8 mouse cellular contexts compared by ENCODE assay signal in the genomic region with DNA sequence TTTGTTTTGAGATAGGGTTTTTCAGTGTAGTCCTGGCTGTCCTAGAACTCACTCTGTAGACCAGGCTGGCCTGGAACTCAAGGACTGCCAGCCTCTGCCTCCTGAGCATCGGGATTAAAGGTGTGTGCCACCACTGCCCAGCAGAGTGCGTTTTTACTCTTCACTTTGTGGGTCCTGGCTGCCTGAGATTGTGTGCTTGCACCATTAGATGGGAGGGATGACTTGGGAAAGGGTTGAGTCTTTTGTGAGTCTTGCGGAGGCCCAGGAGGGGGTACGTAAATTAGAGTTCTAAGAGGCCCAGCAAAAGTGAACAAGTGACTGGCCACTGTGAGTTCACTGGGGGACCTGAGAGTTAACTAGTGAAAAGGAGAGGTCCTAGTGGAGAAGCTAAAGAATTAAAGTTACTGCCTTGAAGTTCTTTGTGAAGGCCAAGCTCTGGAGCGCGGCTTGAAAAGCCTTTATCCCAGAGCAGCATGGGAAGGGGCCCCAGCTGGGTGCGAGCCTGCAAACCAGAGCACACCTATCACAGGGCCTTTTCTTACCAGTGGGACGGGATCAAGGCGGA. TPM values are rescaled to one million over a fixed set of nuclear protein-coding genes. Genes with fewer than 3 reads are reported as not detected.
DNase-seq lines count a peak whose midpoint lies in the region; ATAC-seq lines count a peak whose summit lies in the region.

No protein-coding gene starts in this region.

- WGBS in hindbrain, embryonic 16.5 days: 5% methylated on average over 9 of the region's 9 CpGs
- 2% methylated on average over 9 of the region's 9 CpGs for WGBS in midbrain, embryonic 15.5 days

- no peak for DNase-seq in cerebellum, adult 9-10 months
- DNase-seq in adrenal gland, postnatal 25 days: no peak
- DNase-seq in cerebellum, postnatal 4 days (ENCODE audit: low spot score in 2 of 2): no peak

- H3K36me3 ChIP-seq in megakaryocyte, embryonic 14.5 days (replicated peaks; ENCODE audit: low read length): peaks cover 25% of the 10 kb centered on the region
- H3K36me3 ChIP-seq in hindbrain, embryonic 16.5 days (ENCODE audit: control insufficient read depth, insufficient read depth, low read length): no peaks in the 10 kb centered on the region
- no peaks in the 10 kb centered on the region for H3K36me3 ChIP-seq in midbrain, embryonic 15.5 days (replicated peaks)

- H3K27me3 ChIP-seq in megakaryocyte, embryonic 14.5 days (replicated peaks): no peaks in the 10 kb centered on the region
- no peaks in the 10 kb centered on the region for H3K27me3 ChIP-seq in hindbrain, embryonic 16.5 days (replicated peaks; ENCODE audit: control insufficient read depth, insufficient read depth, low read length)
- no peaks in the 10 kb centered on the region for H3K27me3 ChIP-seq in midbrain, embryonic 15.5 days (replicated peaks)

- no peaks in the 10 kb centered on the region for H3K9me3 ChIP-seq in megakaryocyte, embryonic 14.5 days
- H3K9me3 ChIP-seq in hindbrain, embryonic 16.5 days (ENCODE audit: control insufficient read depth, low read length): no peaks in the 10 kb centered on the region
- no peaks in the 10 kb centered on the region for H3K9me3 ChIP-seq in midbrain, embryonic 15.5 days

- H3K4me1 ChIP-seq in megakaryocyte, embryonic 14.5 days: peaks cover 50% of the 10 kb centered on the region
- peaks cover 24% of the 10 kb centered on the region for H3K4me1 ChIP-seq in hindbrain, embryonic 16.5 days (ENCODE audit: control insufficient read depth, insufficient read depth, low read depth, low read length)
- H3K4me1 ChIP-seq in midbrain, embryonic 15.5 days: peaks cover 28% of the 10 kb centered on the region

- H3K9ac ChIP-seq in hindbrain, embryonic 16.5 days (ENCODE audit: low read depth, low read length): peak overlapping the region; percentile 86
- H3K9ac ChIP-seq in midbrain, embryonic 15.5 days: peak overlapping the region; percentile 98

- peak overlapping the region; percentile 94 for H3K27ac ChIP-seq in hindbrain, embryonic 16.5 days (ENCODE audit: low read depth, low read length)
- H3K27ac ChIP-seq in midbrain, embryonic 15.5 days: peak overlapping the region; percentile 98

- peak overlapping the region; percentile 98 for H3K4me3 ChIP-seq in megakaryocyte, embryonic 14.5 days (replicated peaks)
- H3K4me3 ChIP-seq in hindbrain, embryonic 16.5 days (ENCODE audit: low read length): peak overlapping the region; percentile 65
- peak overlapping the region; percentile 92 for H3K4me3 ChIP-seq in midbrain, embryonic 15.5 days

- peak; percentile 49 for ATAC-seq in cerebellum, adult (ENCODE audit: insufficient number of reproducible peaks, low FRiP score, low TSS enrichment)
- ATAC-seq in megakaryocyte, adult 5-6 weeks (ENCODE audit: poor library complexity, severe bottlenecking): no peak
- peak; percentile 61 for ATAC-seq in hindbrain, embryonic 16.5 days
- peak; percentile 63; the same call in 1 of the 2 replicates for ATAC-seq in midbrain, embryonic 15.5 days (replicated peaks)

- peak overlapping the region; percentile 53 for H3K4me2 ChIP-seq in hindbrain, embryonic 16.5 days (ENCODE audit: low read length)
- H3K4me2 ChIP-seq in midbrain, embryonic 15.5 days: peak overlapping the region; percentile 52

RNA-seq across cellular contexts. Expression of a gene that starts 1.3 kb away (rescaled TPM):
- 105 and 143 TPM in 2 replicates for polyA plus RNA-seq in megakaryocyte, embryonic 14.5 days (2012; ENCODE audit: insufficient read depth, low replicate concordance)
- 19.1 and 26.3 TPM in 2 replicates for total RNA-seq in megakaryocyte, adult 5-6 weeks (2015)
- total RNA-seq in megakaryocyte, adult 5-6 weeks (2017): 8.5 and 14.1 TPM in 2 replicates
- 15.8 and 25.4 TPM in 2 replicates for polyA plus RNA-seq in hindbrain, embryonic 16.5 days (2015; fragmentation: Nextera tagmentation; extraction: Ambion mirVana)
- polyA plus RNA-seq in midbrain, embryonic 15.5 days (2015; fragmentation: Nextera tagmentation; extraction: Ambion mirVana): 46.7 and 49.3 TPM in 2 replicates
- 45.6 and 54.0 TPM in 2 replicates for total RNA-seq in adrenal gland, postnatal 25 days (2021)

RNA-seq across cellular contexts. Expression of a gene that starts 19.5 kb away (rescaled TPM):
- 44.7 and 70.3 TPM in 2 replicates for polyA plus RNA-seq in megakaryocyte, embryonic 14.5 days (2012; ENCODE audit: insufficient read depth, low replicate concordance)
- 179 and 187 TPM in 2 replicates for total RNA-seq in megakaryocyte, adult 5-6 weeks (2015)
- total RNA-seq in megakaryocyte, adult 5-6 weeks (2017): 290 and 296 TPM in 2 replicates
- 1.6 and 2.5 TPM in 2 replicates for polyA plus RNA-seq in hindbrain, embryonic 16.5 days (2015; fragmentation: Nextera tagmentation; extraction: Ambion mirVana)
- 1.9 and 2.6 TPM in 2 replicates for polyA plus RNA-seq in midbrain, embryonic 15.5 days (2015; fragmentation: Nextera tagmentation; extraction: Ambion mirVana)
- 1.3 TPM in 1 of 2 replicates, not detected in the other for total RNA-seq in adrenal gland, postnatal 25 days (2021)

RNA-seq across cellular contexts. Expression of a gene that starts 35.4 kb away (rescaled TPM):
- 6.6 TPM in 1 of 2 replicates, not detected in the other for polyA plus RNA-seq in megakaryocyte, embryonic 14.5 days (2012; ENCODE audit: insufficient read depth, low replicate concordance)
- total RNA-seq in megakaryocyte, adult 5-6 weeks (2015): 5.4 and 6.2 TPM in 2 replicates
- 8.7 and 9.3 TPM in 2 replicates for total RNA-seq in megakaryocyte, adult 5-6 weeks (2017)
- 64.3 and 66.8 TPM in 2 replicates for polyA plus RNA-seq in hindbrain, embryonic 16.5 days (2015; fragmentation: Nextera tagmentation; extraction: Ambion mirVana)
- 61.2 and 62.7 TPM in 2 replicates for polyA plus RNA-seq in midbrain, embryonic 15.5 days (2015; fragmentation: Nextera tagmentation; extraction: Ambion mirVana)
- 26.8 and 37.1 TPM in 2 replicates for total RNA-seq in adrenal gland, postnatal 25 days (2021)

RNA-seq across cellular contexts. Expression of a gene that starts 47.1 kb away (rescaled TPM):
- polyA plus RNA-seq in megakaryocyte, embryonic 14.5 days (2012; ENCODE audit: insufficient read depth, low replicate concordance): 4.0 and 8.8 TPM in 2 replicates
- total RNA-seq in megakaryocyte, adult 5-6 weeks (2015): 20.5 and 22.2 TPM in 2 replicates
- total RNA-seq in megakaryocyte, adult 5-6 weeks (2017): 21.3 and 22.3 TPM in 2 replicates
- polyA plus RNA-seq in hindbrain, embryonic 16.5 days (2015; fragmentation: Nextera tagmentation; extraction: Ambion mirVana): 51.8 and 53.4 TPM in 2 replicates
- polyA plus RNA-seq in midbrain, embryonic 15.5 days (2015; fragmentation: Nextera tagmentation; extraction: Ambion mirVana): 68.0 and 68.8 TPM in 2 replicates
- total RNA-seq in adrenal gland, postnatal 25 days (2021): 58.2 and 62.6 TPM in 2 replicates

RNA-seq across cellular contexts. Expression of a gene that starts 47.2 kb away (rescaled TPM):
- 3.6 and 8.0 TPM in 2 replicates for polyA plus RNA-seq in megakaryocyte, embryonic 14.5 days (2012; ENCODE audit: insufficient read depth, low replicate concordance)
- total RNA-seq in megakaryocyte, adult 5-6 weeks (2015): 5.2 and 5.4 TPM in 2 replicates
- total RNA-seq in megakaryocyte, adult 5-6 weeks (2017): 5.9 and 8.7 TPM in 2 replicates
- polyA plus RNA-seq in hindbrain, embryonic 16.5 days (2015; fragmentation: Nextera tagmentation; extraction: Ambion mirVana): 25.6 and 26.1 TPM in 2 replicates
- 27.0 and 29.2 TPM in 2 replicates for polyA plus RNA-seq in midbrain, embryonic 15.5 days (2015; fragmentation: Nextera tagmentation; extraction: Ambion mirVana)
- total RNA-seq in adrenal gland, postnatal 25 days (2021): 27.5 and 40.2 TPM in 2 replicates

Comparison
In these comparisons a context has a peak if more than half of its experiments do, and no peak if none do; other contexts are left out.
1. RNA of a gene that starts 19.5 kb away (polyA plus RNA-seq): 44.7 to 70.3 TPM in megakaryocyte, embryonic 14.5 days; 1.9 to 2.6 TPM in midbrain, embryonic 15.5 days and 1.6 to 2.5 TPM in hindbrain, embryonic 16.5 days; every median in the first group is over 10 times any median in the second.
2. Peak in every context shown above with its lines, with median percentiles within 50 percentile points of each other: H3K4me3 ChIP-seq.